Mouse (Mus musculus): ENCODE data around the gene Rab12. TPM values are rescaled to one million over a fixed set of nuclear protein-coding genes. Genes with fewer than 3 reads are reported as not detected.

Gene Rab12
- 132 and 148 TPM in 2 replicates for total RNA-seq (2014; rRNA removed)
- polyA plus RNA-seq (2015; fragmentation: Nextera tagmentation; extraction: Ambion mirVana) = 86.4 and 94.5 TPM in 2 replicates

DNA sequence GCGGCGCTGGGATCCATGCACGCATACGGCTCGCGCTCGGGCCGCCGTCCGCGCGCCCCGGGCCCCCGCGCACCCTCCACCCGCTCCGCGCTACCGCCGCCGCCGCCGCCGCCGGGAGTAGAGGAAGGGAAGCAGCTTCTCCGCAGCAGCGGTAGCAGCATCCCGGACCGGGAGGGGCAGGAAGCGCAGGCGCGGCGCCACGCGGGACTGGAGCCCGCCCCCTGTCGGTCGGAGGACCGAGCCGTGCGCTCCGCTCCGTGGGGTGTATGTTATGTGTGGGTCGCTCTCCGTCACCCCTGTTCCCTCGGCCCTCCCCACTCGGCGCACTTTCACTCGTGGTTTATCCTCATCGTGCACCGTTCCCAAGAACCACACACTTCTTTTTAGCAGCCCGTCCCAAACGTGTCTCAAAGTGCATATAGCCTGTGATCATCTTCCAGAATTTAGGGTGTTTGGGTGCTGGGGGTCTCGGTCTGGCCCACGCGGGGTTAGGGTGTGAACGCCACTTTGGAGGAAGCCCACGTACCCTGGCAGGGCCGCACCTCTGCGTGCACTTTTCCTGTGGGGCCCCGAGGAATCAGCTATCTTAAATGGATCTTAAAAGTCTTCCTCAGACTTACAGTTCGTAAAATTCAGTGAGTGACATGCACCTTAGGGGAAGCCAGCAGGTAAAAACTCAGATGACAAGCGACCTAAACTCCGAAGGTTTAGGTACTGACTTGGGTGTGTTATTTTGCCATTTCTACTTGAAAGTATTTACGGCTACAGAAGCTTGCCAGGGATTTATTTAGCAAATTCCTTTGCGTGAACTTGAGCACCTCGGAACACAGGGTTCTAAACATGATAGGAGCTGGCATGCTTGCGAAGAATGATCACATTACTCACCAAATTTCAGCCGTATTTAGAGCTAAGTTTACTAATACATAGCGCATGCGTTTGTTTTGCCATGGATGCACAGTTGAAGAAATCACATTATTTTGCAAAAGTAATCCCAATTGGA, at the start of gene Rab12:
TSS of gene Rab12 (minus strand) at position 176 of the 1,000 bp plus-strand sequence.
- H3K36me3 ChIP-seq (ENCODE audit: insufficient read depth) = no peaks in the 10 kb centered on the region
- no peaks in the 10 kb centered on the region for H3K9me3 ChIP-seq (ENCODE audit: low read length)
- H3K9ac ChIP-seq = peak within 1 kb of the TSS; percentile 96
- DNase-seq = peak; percentile 92
- peak within 1 kb of the TSS; percentile 95 for H3K4me3 ChIP-seq (ENCODE audit: low read depth, low read length)
- ATAC-seq = peak; percentile 99
- H3K27me3 ChIP-seq (ENCODE audit: insufficient read depth, low read length) = no peaks in the 10 kb centered on the region
- 10% methylated on average over 71 of the region's 71 CpGs for WGBS
- TF ChIP-seq CTCF (IDR thresholded peaks at IDR 0.05; ENCODE audit: low read depth) = peak; percentile 97
- H3K27ac ChIP-seq (ENCODE audit: low read depth, low read length) = peak within 1 kb of the TSS; percentile 70
- peaks cover 11% of the 10 kb centered on the region for H3K4me1 ChIP-seq (ENCODE audit: insufficient read depth)
- peak within 1 kb of the TSS; percentile 79 for H3K4me2 ChIP-seq (ENCODE audit: low read depth)

GRCm38 (mm10) chr17:66564213-66564612, 44.7 kb upstream of the Rab12 start:
- no peaks in the 10 kb centered on the region for H3K4me1 ChIP-seq (ENCODE audit: insufficient read depth)
- no peaks in the 10 kb centered on the region; the same call in 1 of the 2 replicates for H3K27me3 ChIP-seq (ENCODE audit: insufficient read depth, low read length)
- no peaks in the 10 kb centered on the region for H3K36me3 ChIP-seq (ENCODE audit: insufficient read depth)
- no peak overlapping the region for H3K4me2 ChIP-seq (ENCODE audit: low read depth)
- no peaks in the 10 kb centered on the region for H3K9me3 ChIP-seq (ENCODE audit: low read length)
- no peak overlapping the region for H3K4me3 ChIP-seq (ENCODE audit: low read depth, low read length)
- no peak overlapping the region for H3K9ac ChIP-seq
- TF ChIP-seq CTCF (IDR thresholded peaks at IDR 0.05; ENCODE audit: low read depth) = no peak
- peak; percentile 33 for DNase-seq
- 62% methylated on average over 7 of the region's 7 CpGs for WGBS
- ATAC-seq = peak; percentile 63
- H3K27ac ChIP-seq (ENCODE audit: low read depth, low read length) = no peak overlapping the region

GRCm38 (mm10) chr17:66563551-66563950, 44.0 kb upstream of the Rab12 start:
- Histone ChIP-seq H3K27me3 (ENCODE audit: insufficient read depth, low read length) (no peaks in the 10 kb centered on the region; the same call in 1 of the 2 replicates), H3K27ac (ENCODE audit: low read depth, low read length) (no peak overlapping the region), H3K4me3 (ENCODE audit: low read depth, low read length) (no peak overlapping the region), H3K9me3 (ENCODE audit: low read length) (no peaks in the 10 kb centered on the region), H3K4me2 (ENCODE audit: low read depth) (no peak overlapping the region), H3K9ac (no peak overlapping the region), H3K4me1 (ENCODE audit: insufficient read depth) (no peaks in the 10 kb centered on the region), H3K36me3 (ENCODE audit: insufficient read depth) (no peaks in the 10 kb centered on the region)
- ATAC-seq = no peak
- WGBS = 51% methylated on average over 1 of the region's 1 CpGs
- TF ChIP-seq CTCF (IDR thresholded peaks at IDR 0.05; ENCODE audit: low read depth) = no peak
- no peak for DNase-seq

DNA sequence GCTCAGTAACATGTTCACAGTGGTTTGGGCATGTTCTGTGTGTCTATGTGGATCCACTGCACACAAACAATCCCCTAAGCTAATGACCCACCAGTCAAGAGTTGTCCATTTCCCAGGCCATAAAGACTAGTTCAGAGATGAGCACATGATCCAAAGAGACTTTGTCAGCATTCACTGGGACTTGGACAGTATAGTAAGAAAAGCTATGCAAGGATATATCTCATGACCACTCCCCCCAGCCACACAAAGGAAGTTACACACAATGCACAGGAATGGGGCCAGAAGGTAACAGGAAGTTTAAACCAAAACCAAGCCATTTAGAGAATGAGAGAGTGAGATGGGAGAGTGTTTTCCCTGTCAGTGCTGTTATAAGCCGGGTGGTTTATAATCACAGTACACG, 41.9 kb upstream of the Rab12 start:
- no peaks in the 10 kb centered on the region for H3K36me3 ChIP-seq (ENCODE audit: insufficient read depth)
- no peak for ATAC-seq
- H3K9ac ChIP-seq = no peak overlapping the region
- H3K4me3 ChIP-seq (ENCODE audit: low read depth, low read length) = no peak overlapping the region
- H3K27me3 ChIP-seq (ENCODE audit: insufficient read depth, low read length) = no peaks in the 10 kb centered on the region; the same call in 1 of the 2 replicates
- no peak for TF ChIP-seq CTCF (IDR thresholded peaks at IDR 0.05; ENCODE audit: low read depth)
- no peak for DNase-seq
- 86% methylated on average over 2 of the region's 2 CpGs for WGBS
- no peaks in the 10 kb centered on the region for H3K4me1 ChIP-seq (ENCODE audit: insufficient read depth)
- no peak overlapping the region for H3K4me2 ChIP-seq (ENCODE audit: low read depth)
- no peaks in the 10 kb centered on the region for H3K9me3 ChIP-seq (ENCODE audit: low read length)
- H3K27ac ChIP-seq (ENCODE audit: low read depth, low read length) = no peak overlapping the region

DNA sequence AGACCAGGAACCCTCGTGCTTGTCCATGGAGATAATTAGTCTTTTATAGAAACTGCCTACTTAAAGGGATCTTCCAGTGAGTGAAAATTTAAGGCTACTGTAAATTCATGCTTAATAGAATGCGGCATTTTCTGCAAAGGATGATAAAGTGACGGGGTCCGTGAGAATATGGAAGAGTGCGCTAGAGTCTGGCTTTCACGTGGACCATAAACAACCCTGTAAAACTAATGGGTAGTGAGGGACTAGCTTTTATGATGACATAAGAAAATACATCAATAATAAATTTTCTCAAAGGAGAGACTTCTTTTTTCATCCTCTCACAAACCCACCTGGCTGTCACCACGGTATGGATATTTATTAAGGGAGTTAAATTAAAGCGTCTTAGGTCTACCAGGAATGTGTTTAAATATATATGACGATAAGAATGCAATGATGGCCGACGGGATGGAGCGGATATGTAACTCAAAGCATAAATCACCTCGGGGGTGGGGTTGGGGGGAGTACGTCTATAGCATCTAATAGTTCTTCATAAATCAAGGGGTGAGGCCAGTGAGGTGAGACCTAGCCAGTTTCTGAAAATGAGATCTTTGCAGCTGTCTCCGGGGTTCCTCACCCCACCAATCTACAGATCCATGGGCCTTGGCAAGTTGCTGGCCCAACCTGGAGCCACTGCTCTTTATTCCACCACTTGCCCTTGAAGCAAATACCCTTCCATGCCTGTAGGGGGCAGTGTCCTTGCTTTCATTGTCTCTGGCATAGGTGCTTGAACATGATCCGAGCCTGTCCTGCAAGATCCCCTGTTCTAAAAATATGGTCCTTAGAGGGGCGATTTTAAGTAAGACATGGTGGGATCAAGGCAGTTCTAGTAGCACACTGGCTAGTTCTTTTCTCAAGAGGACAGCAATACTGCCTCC, 39.1 kb upstream of the Rab12 start:
- ATAC-seq = no peak
- no peak overlapping the region for H3K27ac ChIP-seq (ENCODE audit: low read depth, low read length)
- peak; percentile 26; the same call in 1 of the 2 replicates for TF ChIP-seq CTCF (IDR thresholded peaks at IDR 0.05; ENCODE audit: low read depth)
- no peaks in the 10 kb centered on the region for H3K9me3 ChIP-seq (ENCODE audit: low read length)
- H3K27me3 ChIP-seq (ENCODE audit: insufficient read depth, low read length) = no peaks in the 10 kb centered on the region; the same call in 1 of the 2 replicates
- DNase-seq = no peak
- H3K36me3 ChIP-seq (ENCODE audit: insufficient read depth) = no peaks in the 10 kb centered on the region
- 92% methylated on average over 17 of the region's 17 CpGs for whole genome bisulfite sequencing
- H3K4me3 ChIP-seq (ENCODE audit: low read depth, low read length) = no peak overlapping the region
- H3K4me1 ChIP-seq (ENCODE audit: insufficient read depth) = no peaks in the 10 kb centered on the region
- H3K9ac ChIP-seq = no peak overlapping the region
- H3K4me2 ChIP-seq (ENCODE audit: low read depth) = no peak overlapping the region

DNA sequence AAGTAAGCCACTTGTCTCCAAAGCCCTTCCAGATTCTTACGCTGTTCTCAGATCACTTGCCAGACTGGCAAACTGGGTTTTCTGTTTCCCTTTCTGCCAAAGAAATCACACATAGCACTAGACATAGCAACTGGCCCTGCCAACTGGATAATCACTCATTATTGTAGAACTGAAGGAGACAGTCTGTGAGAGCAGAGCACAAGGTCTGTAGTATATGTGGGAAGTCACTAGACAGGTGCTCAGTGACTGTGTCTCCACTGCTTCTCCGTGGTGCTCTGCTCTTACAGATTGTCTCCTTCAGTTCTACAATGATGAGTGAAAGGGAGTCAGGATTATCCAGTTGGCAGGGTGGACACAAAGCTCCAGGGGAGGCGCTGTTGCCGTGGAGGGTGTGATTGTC, 33.2 kb upstream of the Rab12 start:
- Histone ChIP-seq H3K36me3 (ENCODE audit: insufficient read depth) (no peaks in the 10 kb centered on the region), H3K27me3 (ENCODE audit: insufficient read depth, low read length) (no peaks in the 10 kb centered on the region), H3K4me3 (ENCODE audit: low read depth, low read length) (no peak overlapping the region), H3K4me2 (ENCODE audit: low read depth) (no peak overlapping the region), H3K9ac (no peak overlapping the region), H3K27ac (ENCODE audit: low read depth, low read length) (no peak overlapping the region), H3K4me1 (ENCODE audit: insufficient read depth) (no peaks in the 10 kb centered on the region), H3K9me3 (ENCODE audit: low read length) (0 out of 2 replicates have a peak, but pooled peaks cover 2% of the 10 kb centered on the region)
- DNase-seq (peak; percentile 44), ATAC-seq (peak; percentile 71)
- no peak for TF ChIP-seq CTCF (IDR thresholded peaks at IDR 0.05; ENCODE audit: low read depth)
- 64% methylated on average over 4 of the region's 4 CpGs for WGBS

Measured in forebrain, postnatal 0 days (tissue).